Mouse (Mus musculus) WW6 (cell line): ENCODE data around the gene Otogl.

Experiments
- DNase-seq: peaks from one replicate; pipeline ENCODE4 v3.0.0-alpha.2; 2013; ENCODE audit warnings: low read depth, low spot score

Otogl gene

GRCm38 (mm10) chr10:107906453-107906852 is 5.5 kb downstream of the Otogl start:
- DNase-seq = no peak

DNA sequence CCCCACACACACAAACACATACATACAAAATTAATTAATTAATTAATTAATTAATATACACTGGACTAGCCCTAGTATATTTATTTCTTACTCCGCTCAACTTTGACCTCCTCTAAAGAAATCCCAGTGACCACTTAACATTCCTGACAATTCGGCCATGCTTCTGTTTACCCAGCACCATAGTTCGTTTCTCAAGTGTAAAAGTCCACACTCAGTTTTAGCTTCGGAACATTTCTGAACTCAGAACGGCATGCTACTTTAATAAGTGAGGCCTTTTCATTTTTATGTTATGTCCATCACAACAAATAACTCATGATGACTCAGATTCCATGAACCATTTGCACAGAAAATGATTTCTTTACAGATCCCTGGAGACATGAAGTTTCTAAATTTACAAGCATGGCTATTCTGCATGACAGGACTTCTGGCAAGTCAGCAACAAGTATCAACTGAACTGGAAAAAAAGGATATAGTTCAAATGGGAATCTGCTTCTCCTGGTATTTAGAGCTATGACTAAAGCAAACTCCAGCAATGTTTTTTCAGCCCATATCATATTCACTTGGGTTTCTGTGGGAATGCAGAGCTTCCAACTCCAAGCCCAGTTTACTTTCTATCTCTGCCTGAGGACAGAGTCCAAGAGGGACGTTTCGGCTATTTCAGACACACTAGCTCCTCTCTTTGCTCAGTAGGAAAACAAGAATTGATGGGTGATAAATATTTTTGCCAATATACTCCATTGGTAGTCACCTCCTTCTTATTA is 6.5 kb downstream of the Otogl start:
- no peak for DNase-seq

- DNase-seq = no peak
Measured at GRCm38 (mm10) chr10:107901958-107902357, 10.0 kb downstream of the Otogl start.

DNA sequence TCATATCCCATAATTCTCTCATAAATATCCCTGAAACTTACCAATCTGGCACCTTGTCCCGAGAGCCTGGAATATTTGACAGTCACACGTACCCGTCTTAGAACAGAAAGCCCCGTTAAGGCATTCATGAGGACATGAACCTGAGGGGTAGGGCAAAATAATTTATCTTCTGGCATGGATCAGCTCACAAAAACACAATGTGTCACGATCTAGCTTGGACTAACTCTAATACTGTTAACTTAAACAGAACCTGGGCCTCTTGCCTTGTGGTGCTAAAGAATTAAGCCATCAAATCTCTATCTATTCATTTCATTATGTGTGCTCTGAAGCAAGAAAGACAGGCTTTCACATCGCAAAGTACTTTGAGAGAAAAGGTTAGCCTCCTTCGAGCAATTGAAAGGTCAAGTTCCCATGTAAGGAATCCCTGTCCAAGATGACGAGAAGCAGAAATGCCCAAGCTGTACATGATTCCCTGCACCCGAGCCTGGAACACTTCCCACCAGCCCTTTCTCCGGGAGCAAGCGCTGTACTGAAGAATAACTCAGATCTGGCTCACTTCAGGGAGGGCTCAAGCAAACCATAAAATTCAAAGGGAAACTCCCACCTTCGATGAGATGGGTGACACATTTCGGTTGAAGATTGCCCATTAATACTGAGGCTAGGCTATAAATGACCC is 10.6 kb downstream of the Otogl start:
- DNase-seq = no peak

DNA sequence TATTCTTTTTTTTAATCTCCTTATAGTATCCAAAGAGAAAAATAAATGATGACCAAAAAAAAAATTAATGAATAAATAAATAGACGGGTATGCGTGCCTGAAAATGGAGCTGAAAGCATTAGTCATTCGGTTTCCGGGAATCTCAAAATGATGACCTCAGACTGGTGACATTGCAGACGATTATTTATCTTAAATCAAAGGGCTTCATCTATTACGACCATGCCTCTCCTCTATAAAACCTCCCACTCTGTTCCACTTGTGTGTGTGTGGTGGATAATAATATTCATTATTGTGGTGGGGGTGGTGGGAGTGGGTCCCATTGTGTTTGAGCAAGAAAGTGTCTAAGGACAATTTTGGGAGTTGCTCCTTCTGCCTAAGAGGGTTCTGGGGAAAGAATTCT is 12.0 kb downstream of the Otogl start:
- DNase-seq = no peak

GRCm38 (mm10) chr10:107896158-107896557 is 15.8 kb downstream of the Otogl start:
- DNase-seq = no peak

DNA sequence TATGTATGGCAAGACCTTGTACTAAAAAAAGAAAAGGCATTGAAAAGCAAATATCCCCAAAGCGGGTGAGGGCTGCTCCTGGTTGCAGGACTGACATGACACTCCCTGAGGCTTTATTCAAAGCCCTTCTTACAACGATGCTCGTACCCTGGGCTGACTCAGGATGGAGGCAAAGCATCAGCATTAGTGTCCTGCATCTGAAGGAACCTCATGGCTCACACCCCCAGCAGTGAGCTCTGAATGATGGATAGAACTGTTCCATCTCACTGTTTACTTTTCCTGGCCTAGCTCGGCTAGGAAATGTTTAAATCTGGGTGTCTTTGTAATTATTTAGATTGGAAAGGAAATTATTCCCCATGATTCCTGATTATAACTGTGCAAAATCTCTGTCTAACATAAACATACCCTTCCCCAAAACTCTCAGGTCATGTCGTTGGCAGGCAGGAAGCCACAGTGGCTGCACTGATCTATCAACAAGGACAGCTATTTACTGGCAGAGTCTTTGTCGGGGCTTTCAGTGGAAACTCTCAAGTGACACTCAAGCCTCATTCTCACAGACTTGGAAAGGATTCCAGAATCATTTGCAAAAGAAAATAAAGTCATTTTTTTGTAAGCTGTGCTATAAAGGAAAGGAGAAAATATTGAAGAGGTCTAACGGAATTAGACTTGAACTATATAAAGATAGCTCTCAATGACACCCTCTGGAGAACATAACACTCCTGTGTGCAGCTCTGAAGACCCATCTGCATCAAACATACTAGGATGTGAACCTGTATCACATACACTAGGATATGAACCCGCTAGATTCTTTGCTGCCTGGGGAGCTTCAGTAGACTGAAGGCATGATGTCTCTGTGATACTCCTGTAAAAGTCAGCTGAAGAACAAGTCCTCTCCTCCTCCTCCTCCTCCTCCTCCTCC is 17.0 kb downstream of the Otogl start:
- no peak for DNase-seq

DNA sequence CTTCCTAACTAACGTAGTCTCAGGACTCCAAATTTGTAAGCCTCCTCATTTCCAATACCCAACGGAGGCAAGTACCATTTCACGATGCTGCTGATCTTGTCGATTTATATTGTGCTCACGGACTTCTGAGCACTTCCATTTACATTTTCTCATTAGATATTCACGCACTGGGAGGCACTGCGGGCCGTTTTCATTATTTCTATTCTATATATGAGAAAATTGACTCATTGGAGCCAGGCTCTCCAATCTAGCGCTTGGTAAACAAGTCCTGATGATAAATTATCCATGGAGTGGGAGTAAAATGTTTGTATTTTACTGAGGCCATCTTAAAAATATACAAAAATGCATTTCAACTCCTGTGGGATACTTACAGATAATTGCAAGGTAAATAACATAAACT is 21.5 kb downstream of the Otogl start:
- DNase-seq = no peak

- DNase-seq = no peak
Measured at GRCm38 (mm10) chr10:107872542-107872941, 39.4 kb downstream of the Otogl start.

GRCm38 (mm10) chr10:107872109-107872508 is 39.8 kb downstream of the Otogl start:
- no peak for DNase-seq

- no peak for DNase-seq
Measured at GRCm38 (mm10) chr10:107870540-107870939, 41.4 kb downstream of the Otogl start.

DNA sequence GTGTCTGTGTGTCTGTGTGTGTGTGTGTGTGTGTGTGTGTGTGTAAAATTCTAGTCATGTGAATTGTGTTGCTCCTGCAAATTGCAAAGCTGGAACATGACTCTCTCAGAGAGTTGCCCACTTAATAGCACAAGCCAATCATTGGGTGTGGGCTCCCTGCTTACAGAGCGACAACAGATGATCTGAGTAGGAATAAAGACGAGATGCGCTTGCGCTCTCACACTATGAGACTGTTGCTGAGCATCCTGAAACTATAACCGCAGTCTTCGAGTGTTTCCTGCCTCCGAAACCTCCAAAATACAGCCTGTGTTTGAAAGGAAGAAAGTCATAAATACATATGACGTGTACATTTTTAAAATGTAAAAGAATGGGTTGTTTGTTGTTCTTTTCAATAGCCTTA is 43.0 kb downstream of the Otogl start:
- DNase-seq = no peak

GRCm38 (mm10) chr10:107867414-107867813 is 44.5 kb downstream of the Otogl start:
- no peak for DNase-seq

GRCm38 (mm10) chr10:107860235-107860917 is 51.6 kb downstream of the Otogl start:
- DNase-seq = no peak

DNA sequence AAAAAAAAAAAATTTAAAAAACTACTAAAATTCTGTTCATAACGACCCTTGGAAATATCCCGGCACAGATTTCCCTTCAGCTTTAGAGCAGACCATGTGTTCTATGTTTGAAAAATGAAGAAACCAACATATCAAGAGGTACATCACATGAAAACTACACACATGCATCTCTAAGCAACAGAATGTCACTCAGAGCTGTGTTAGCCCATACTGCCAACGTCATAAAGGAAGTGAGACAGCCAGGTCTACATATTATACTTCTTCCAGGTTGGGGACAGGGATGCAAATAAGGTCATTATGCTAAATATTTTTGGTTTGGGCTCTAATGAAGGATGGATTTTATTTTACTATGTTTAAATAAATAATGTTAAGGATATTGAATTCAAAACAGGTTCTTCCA is 52.7 kb downstream of the Otogl start:
- DNase-seq = no peak

DNA sequence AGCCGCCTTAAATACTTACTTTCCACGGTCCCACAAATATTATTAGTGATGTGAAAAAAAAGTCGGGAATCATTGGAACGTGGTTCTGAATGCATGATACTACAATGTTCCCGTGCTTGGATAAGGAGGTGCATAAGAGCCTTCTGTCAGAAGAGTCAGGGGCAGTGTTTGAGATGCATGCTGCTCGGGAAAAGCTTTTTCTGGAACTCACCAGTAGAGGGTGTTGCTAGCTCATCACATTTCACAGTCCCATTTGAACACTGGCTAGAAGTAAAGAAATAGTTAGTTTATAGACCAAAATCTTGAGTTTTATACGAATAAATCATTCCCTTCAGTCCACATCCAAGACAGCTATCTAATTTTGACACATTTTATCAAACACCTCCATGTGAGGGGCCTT is 53.2 kb downstream of the Otogl start:
- DNase-seq = peak; percentile 5

- DNase-seq = no peak
Measured at GRCm38 (mm10) chr10:107844906-107845305, 67.0 kb downstream of the Otogl start.

DNA sequence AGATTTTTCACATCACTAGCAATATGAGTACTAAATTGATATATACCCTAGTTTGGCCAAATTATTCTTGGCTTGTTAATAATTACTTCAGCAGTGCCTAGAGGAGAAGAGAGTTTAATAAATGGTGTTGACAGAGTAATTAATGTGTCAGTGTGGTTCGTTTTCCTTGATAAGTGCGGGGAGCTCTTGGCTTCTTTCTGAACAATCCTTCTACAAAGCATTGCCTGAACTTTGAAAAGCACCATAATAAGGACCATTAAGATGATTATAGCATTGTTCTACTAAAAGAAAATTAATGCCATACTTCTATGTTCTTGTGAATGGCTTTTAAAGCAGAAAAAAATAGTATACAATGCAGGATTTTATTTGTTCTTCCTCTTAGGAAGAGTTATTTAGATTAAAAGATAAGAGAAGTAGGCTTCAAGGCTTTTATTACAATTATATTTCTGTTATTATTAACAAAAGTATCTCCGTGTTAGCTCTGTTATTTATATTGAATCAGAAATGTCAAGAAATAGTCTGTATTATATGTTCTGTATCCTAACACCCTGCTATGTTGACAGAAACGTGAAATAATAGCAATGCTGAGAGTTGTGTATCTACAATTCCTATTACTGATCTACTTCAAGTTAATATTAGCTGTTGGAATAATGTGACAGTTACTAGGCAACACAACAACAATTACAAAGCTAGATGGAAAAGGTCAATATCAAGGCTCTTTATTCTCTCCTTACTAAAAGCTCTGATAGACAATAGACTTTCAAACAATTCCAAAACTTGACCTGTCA is 77.3 kb downstream of the Otogl start:
- no peak for DNase-seq

- DNase-seq = no peak
Measured at GRCm38 (mm10) chr10:107829151-107829550, 82.8 kb downstream of the Otogl start.

GRCm38 (mm10) chr10:107813814-107814483 is 98.0 kb downstream of the Otogl start:
- no peak for DNase-seq
